Mouse (Mus musculus): Measurements from ENCODE around the gene Dmac1.

DNA sequence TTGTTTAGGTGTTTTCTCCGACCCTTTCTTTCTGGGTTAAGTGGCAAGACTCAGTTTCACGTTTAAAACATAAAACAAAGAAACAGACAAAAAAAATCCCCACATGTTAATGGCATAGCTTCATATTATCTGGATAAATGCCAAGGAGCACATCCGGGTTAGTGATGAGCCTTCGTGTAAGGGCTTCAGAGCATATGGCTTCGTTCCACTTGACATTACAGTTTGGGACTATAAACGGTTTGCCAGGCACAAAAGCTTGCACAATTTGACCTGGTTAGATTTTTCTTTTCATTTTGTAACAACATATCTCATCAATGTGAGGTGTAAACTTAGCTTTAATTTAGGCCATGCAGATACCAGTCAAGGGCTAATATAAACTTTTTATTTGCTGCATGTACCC lies 17.9 kb downstream of the Dmac1 start:
- no peak for TF ChIP-seq CTCF (IDR thresholded peaks at IDR 0.05; ENCODE audit: control insufficient read depth, insufficient read depth, low read length)
- no peak for TF ChIP-seq POLR2A (IDR thresholded peaks at IDR 0.05; ENCODE audit: borderline replicate concordance, control insufficient read depth, low read depth, low read length)
